Mouse (Mus musculus): ENCODE data around the gene Ino80e.
"Not testable (repeated sequence)": the region's sequence is repeated elsewhere in the genome, so short reads cannot be mapped to it uniquely, and the experiment has no call there.

Ino80e gene

DNA sequence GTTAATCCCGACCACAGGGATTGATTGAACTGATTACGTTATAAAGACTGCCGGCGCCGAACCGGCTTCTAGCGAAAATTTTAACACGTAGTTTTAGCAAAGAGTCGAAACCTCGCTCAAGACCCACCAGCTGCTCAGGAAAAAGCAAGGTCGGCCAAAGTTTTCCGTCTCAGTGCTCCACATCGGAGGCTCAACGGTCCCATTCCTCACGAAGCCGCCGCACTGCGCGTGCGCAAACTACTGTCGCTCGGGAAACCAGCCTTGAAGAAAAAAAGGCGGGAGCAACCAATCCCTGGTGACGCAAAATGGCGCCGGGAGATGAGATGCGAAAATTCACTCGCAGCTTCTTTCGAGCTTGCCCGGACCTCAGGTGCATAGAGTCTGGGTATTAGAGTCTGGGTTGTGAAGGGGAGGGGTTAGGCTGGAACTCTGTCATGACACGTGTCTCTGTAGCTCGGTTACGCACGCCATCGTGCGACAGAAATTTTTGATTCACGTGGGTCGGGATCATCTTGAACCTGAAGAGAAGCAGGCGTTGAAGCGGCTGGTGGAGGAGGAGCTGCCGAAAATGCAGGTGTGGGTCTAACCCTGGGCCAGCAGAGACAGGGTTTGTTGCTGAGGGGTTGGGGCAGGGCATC is at the start of gene Ino80e:
TSS of gene Ino80e (minus strand) at position 231 of the 638 bp plus-strand sequence.
- peak; percentile 95 for DNase-seq (ENCODE audit: low read depth)

DNA sequence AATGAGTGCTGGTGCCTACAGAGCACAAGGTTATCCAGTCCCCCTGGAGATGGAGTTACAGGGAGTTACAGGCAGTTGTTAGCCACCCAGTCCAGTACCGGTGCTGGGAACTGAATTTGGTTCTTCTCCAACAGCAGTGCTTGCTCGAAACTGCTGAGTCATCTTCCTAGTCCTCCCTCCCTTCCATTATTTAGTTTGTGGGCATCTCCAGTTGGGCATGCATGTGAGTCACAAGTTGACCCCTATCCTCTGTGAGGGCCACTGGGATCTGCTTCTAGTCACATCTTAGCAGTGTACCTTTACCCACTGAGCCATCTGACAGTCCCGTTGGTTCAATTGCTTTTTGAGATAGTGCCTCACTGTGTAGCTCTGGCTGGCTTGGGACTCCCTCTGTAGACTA is 43.4 kb upstream of the Ino80e start:
- DNase-seq (ENCODE audit: low read depth), result no peak

DNA sequence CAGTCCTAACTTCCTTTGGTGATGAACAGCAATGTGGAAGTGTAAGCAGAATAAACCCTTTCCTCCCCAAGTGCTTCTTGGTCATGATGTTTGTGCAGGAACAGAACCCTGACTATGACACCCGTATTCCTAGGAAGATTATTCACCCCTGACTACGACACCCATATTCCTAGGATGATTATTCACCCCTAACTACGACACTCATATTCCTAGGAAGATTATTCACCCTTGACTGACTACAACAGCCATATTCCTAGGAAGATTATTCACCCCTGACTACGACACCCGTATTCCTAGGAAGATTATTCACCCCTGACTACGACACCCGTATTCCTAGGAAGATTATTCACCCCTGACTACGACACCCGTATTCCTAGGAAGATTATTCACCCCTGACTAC is 37.6 kb upstream of the Ino80e start:
- DNase-seq (ENCODE audit: low read depth), result not testable (repeated sequence)

DNA sequence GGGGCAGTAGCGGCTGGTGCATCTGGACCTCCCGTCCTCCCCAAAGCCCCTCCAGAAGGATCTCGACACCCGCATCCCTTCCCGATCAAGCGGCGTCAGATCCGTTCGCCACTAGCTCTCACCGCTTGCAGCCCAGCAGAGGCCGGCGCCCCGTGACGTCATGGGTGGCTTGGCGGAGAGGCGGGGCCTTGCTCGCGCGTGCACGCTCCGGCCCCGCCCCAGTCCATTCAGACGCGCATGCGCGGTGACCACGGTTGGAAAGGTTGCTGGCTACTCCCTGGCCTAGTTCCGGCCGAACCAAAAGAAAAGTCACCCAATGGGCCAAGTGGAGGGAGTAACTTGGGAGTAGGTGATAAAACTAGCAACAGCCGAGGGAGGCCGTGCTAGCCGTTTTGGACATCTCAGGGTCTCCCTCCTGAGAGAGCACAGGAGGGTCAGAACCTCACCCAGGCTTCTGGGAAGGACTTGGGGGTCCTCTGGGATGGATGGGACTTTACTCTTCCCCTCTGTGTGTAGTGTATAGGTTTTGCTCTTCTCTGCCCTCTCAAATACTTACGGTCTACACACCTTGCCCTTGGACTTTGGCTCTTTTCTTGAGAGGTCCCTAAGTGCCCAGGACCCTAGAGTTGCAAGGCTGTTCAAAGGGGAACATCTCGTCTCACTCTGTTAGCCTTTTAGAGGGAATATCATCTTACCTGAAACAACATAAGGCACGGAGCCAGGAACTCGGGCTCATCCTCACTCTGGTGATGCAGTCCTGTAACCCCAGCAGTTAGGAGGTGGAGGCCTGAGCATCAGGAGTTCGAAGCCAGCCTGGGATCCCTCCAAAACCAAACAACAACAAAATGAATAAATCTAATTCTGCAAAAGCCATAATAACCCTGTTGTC is 36.2 kb upstream of the Ino80e start:
- DNase-seq (ENCODE audit: low read depth), result peak; percentile 92

DNA sequence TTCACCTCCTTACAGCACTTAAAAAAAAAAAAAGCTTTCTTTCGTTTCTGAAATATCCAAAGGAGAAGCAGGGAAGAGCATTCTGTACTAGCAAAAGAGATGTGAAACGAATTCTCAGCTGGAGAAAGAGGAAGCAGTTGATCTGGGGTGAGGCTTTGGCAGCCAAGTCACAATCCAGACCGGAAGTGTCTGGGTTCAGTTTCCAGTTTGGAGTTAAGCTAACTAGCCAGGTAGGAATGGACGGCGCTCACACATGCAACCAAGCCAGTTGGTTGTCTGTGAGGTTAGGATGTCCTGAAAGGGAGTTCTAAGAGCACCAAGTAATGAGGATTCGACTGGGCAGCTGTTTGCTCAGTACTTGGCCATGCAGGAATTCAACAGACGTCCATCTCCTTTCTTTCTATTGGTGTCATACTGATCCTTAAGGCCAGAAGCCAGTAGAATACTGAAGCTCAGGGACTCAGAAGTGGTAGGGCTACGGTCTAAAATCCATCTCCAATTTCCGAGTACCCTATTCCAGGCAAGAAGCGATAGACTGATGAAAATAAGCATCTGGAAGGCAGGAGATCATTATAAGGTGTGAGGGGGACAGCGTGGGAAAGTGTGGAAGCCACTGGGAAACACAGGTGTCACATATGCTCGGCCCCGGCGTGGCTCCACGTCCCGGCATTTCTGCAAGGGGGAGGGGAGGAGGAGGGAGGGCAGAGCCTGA is 35.4 kb upstream of the Ino80e start:
- peak; percentile 57 for DNase-seq (ENCODE audit: low read depth)

DNA sequence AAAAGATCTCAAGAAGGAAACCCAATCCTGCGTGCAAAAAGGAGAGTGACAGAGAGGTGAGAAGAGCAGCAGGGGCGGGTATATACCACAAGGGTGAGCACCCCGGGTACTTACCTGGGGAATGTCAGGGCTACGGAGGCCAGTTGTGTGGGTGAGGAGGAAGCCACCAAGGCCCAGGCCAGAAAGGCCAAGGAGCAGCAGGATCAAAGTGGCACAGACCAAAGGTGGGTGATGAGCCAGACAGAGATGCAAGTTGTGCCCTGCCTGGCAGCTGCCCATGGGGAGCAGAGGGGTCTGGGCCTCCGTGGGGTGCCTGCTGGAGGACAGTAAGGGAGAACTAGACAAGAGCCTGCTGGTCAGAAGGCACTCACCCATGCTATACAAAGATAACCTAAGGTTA is 34.7 kb upstream of the Ino80e start:
- DNase-seq (ENCODE audit: low read depth), result peak; percentile 24

DNA sequence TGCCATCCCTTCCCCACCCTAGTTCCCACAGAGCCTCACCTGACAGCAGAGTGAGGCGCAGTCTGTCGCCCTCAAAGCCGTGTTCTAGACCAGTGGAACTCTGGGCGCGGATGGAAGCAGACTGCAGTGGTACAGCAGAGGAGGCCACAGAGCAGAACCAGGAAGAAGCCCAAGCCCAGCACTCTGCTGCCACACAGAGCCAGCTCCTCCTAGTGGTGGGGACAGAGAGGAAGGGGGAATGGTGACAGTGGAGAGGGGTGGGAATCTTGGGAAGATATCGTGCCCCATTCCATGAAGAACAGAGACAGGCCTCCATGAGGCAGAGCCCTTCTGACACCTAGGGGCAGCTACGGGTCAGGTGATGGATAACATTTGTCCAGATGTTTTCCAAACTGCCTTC is 26.7 kb upstream of the Ino80e start:
- no peak for DNase-seq (ENCODE audit: low read depth)

DNA sequence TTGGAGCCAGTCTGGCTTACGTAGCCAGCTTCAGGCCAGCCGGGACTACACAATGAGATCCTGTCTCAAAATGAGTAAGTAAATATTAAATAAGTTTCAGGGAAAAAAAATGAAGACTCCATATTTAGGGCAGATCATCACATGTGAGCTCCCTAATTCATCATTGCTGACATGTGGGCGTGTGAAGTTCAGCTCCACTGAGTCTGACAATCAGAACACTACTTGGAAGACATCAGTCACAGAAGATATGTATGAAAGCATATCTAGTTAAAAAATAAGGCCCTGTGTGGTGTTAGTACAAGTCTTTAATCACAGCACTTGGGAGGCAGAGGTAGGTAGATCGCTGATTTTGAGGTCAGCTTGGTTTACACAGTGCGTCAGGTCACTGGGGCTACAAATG is 25.1 kb upstream of the Ino80e start:
- DNase-seq (ENCODE audit: low read depth), result no peak

DNA sequence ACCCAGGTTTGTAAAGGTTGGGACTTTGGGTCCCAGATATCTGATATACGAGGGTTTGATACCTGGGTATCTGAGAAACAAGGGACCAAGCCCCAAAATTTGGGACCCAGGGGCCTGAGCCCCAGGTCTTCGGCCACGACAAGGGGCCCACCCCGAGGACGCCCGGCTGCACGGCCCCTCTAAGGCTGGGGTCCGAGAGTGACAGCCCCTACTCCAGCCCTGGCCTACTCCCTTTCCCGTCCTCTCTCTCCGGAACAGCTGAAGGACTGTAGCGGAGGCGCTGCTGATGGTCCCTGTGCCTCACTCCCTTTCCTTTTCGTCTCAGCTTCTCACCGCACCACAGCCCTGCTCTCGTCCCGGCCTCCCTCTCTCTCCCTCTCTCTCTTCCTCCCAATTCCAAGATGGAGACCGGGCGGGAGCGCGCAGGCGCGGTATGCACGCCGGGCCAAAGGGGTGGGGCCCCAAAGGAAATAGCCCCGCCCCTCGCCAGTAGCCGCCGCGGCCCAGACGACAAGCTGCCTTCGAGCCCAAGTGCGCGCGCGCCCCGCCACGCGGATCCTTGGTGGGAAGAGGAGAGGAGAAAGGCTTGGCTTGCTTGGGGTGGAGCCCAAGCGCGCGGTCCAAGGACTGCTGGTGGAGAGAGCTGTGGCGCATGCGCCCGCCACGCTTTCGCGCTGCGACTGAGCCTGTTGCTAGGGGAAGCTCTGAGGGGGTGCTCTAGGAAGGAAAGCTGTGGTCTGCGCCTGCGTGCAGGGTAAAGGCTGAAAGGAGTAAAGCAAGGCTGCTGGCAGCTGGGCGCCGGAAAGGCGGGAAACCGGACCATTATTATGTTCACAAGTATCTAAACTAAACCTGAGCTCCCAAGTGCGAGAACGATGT is 22.3 kb upstream of the Ino80e start, which contains the start of gene Taok2:
TSS of gene Taok2 (minus strand) at position 418 of the 879 bp plus-strand sequence.
- DNase-seq (ENCODE audit: low read depth), result peak; percentile 95

DNA sequence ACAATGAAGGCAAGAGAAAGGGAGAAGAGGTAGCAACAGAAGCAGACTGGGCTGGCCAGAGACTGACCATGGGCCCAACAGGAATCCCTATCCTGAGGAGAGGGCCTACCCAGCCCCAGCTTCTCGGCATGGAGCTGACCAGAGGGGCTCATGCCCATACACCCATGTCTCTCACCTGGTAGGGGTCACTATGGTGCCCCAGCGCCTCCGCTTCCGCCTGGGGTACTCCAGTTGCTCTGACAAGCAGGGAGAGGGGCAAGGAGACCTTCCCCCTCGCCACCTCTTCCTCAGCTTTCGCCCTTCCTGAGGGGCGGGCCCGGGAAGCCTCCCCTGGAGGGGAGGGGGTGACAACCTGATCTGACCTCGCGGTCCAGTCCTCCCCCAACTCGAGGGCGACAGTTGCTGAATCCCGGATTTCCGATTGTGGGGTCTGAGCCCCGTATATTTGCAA is 21.6 kb upstream of the Ino80e start:
- peak; percentile 34 for DNase-seq (ENCODE audit: low read depth)

DNA sequence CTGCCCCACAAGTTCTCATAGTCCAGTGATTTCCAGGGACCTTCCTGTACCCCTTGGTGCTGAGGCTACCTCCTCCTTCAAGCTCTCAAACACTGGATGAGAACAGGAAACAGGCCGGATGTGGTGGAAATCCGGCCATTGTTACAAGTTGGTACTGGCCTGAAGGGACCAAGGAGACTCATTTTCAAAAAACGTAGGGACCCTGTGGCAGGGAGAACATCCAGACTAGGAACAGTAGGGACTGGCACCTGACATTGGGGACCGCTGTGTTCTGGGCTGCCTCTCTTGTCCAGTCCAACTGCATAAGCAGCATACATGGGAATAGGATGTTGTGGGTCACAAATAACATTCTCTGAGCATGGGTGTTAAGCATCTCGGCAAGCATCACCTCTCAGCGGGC is 18.9 kb upstream of the Ino80e start:
- no peak for DNase-seq (ENCODE audit: low read depth)

DNA sequence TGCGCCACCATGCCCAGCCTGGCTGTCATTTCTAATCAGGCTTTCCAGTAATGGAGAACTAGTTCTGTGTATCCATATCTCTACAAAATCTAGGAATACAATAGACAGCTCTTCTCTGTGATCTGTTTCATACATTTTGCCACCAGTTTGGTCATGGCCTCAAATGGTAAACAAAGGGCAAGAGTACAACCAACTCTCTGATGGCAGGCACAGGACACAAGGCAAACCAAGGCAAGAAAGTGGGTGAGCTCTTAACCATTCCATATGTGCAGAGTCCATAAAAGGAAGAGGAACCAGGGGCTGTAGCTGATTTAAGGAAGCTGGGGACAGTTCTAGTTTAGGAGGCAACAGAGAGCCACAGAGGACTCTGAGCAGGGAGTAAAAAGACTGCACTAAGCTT is 15.1 kb upstream of the Ino80e start:
- DNase-seq (ENCODE audit: low read depth), result no peak

DNA sequence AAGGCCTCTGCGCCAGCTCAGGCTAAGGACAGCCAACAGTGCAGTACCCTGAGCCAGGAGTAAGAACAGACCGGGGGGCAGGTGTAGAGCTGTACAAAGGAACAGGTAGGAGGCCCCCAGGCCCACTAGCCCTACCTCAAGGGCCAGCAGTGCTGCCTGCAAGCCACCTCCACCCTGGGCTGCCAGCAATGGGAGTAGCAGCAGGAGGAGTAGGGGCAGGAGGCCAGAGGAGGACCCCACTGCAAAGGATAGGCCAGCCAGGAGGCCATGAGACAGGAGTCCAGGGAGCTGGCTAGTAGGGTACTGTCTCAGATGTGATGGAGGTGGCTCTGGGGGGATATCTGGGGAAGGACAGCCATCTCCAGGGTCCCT is 8.3 kb upstream of the Ino80e start:
- no peak for DNase-seq (ENCODE audit: low read depth)

DNA sequence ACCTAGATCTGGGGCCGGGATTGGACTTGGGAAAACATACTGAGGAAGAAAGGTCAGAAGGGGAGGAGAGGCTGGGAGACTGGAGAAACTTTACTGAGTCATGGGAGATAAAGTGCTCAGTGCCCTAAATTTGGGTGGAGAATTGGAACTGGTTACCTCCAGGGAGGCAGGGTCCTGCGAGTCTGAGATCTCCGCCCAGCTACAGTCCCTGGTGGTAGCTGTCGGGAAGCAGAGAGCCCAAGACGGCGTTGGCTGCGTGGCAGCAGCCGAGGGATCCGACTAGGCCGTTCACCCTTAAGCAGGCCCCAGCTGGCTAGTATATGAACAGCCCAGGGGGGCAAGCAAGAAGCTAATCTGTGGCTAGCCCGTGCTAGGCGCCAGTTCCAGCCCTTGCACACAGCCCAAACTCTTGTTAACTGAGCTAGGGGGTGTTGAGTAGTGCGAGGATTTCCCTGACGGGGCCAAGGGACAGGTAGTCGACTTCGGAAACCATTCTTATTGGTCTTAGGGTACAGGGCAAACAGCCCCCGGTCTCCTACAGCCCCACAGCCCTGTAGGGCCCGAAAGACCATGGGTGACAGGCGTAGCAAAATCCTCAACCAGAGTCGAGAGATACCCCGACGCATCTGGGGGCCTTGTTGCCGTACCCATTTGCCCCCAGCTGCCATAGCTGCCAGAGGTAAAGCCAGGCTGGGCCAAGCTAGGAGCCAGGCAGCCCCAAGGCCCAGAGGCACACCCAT is 7.8 kb upstream of the Ino80e start:
- no peak for DNase-seq (ENCODE audit: low read depth)

DNA sequence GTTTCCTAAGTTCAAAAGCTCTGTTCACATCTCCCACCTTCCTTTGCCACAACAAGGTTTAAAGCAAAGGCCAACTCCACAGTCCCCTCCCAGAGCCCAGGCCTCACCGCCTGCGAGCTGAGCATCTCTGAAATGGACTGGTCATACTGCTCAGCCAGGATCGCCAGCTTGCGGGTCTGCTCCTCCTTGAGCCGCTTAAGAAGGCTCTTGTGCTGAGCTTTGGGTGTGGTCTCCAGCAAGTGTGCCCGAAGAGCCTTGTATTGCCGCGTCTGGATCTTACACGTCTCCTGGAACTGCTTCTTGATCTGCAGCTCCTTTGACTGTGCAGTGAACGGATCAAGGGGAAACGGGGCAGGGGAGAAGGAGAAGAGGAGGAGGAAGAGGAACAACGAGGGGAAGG is 5.8 kb upstream of the Ino80e start:
- no peak for DNase-seq (ENCODE audit: low read depth)

DNA sequence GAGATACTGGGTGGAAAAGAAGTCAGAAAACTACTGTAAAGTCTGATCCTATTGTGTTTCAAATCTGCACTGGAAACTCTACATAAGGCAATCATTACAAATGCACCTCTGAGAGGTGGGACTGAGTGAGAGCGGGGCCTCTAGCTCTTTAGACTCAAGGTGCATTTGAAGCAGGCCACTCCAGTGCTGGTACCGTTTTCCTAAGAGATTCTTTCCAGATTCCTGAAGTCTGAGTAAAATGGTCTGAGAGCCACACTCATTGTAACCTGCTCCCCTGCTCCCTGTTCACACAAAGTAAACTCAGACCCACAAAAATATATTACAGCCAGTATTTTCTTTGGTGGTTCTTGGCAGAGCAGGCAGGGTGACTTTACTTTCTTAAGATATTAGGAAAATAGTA is 5.4 kb upstream of the Ino80e start:
- no peak for DNase-seq (ENCODE audit: low read depth)

DNA sequence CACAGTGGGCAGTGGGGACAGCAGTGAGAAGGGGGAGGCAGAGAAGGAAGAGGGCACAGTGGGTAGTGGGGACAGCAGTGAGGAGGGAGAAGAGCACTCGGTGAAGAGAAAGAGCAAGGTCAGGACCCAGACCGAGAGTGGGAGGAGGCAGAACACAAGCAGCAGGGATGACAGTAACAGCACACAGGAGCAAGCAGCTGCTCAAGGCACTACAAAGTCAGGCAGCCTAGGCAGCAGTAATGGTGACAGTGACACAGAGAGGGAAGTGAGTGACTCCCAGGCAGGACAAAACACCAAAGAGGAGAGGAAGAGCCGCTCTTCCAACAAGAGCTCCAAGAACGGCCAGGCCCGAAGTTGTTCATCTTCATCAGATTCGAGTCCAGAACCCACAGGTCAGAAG is 1.6 kb upstream of the Ino80e start:
- DNase-seq (ENCODE audit: low read depth), result no peak

DNA sequence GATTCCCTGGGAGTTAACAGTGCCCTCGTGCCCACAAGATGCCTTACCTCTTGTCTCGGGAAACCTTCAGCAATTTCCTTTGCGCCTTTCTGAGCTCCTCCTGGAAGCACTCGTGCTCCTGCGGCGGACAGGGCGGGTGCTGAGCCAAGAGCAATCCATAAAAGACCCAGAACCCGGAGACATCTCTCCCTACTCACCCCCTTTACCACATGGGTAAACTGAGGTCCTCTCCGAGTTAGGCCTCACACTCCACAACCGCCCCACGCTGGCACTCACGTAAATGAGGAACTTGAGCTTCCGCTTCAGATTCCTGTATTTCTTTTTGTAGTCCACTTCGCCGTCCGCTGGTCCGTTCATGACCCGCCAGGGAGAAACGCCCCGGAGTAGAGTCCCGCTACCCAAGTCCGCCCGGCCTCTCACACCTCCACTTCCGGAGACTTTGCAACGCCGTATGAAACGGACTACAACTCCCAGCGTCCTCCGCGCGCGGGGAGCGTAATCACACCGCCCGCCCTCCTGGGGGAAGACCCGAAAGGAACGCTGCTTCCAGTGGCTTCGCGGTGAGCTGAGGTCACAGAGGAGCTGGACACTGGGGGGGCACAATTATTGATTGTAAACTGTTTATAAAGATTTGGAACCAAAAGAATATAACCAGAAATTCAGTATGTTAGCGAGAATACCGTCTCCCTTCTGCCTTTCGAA is 597 bp downstream of the Ino80e start, which contains the start of gene Hirip3:
TSS of gene Hirip3 (plus strand) at position 544 of the 702 bp plus-strand sequence.
- peak; percentile 93 for DNase-seq (ENCODE audit: low read depth)

DNA sequence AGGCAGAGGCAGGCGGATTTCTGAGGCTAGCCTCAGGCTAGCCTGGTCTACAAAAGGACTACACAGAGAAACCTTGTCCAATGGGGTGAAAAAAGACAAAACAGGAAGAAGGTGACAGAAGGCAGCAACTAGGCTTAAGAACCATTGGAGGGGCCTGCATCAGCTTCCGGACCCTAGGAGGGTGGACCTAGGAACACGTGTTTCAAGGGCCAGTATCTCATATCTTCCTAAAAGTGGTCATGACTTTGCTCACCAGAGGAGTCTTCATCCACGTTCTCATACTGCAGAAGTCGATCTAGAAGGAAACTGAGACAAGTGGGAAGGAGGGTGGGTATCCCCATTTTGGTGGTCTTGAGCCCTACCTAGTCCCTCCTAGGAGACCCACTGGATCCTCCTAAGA is 1.2 kb downstream of the Ino80e start:
- DNase-seq (ENCODE audit: low read depth), result peak; percentile 26

DNA sequence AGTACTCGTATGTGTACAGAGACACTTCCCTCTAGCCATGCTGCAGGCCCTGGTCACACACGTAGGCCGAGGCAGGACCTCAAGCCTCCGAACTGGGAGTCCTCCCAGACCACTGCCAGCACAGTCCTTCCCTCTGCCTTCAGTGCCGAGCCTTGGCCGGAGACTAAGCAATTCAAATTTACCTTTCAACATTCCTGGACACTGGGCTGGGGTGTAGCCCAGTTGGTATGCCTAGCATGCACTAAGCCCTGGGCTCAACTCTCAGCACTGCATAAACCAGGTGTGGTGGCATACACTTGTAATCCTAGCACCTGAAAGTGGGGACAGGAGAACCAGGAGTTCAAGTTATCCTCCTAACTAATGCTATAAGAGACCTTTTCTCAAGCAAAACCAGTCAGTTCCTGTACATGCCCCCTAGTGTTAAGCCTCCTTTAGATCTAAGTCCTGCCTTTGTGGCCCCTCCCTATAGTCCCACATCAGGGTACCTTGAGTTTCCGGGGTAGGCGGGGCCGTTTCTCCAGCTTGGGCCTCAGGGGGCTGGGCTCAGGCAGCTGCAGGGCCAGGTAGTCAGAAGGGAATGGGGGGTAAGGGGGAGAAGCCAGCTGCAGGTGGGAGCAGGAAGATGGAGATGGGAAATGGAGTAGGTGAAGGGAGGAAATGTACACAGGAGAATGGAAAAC is 5.3 kb downstream of the Ino80e start:
- peak; percentile 53 for DNase-seq (ENCODE audit: low read depth)
